Comparison of ENCODE assay signal across 1 mouse cellular context in the genomic region with DNA sequence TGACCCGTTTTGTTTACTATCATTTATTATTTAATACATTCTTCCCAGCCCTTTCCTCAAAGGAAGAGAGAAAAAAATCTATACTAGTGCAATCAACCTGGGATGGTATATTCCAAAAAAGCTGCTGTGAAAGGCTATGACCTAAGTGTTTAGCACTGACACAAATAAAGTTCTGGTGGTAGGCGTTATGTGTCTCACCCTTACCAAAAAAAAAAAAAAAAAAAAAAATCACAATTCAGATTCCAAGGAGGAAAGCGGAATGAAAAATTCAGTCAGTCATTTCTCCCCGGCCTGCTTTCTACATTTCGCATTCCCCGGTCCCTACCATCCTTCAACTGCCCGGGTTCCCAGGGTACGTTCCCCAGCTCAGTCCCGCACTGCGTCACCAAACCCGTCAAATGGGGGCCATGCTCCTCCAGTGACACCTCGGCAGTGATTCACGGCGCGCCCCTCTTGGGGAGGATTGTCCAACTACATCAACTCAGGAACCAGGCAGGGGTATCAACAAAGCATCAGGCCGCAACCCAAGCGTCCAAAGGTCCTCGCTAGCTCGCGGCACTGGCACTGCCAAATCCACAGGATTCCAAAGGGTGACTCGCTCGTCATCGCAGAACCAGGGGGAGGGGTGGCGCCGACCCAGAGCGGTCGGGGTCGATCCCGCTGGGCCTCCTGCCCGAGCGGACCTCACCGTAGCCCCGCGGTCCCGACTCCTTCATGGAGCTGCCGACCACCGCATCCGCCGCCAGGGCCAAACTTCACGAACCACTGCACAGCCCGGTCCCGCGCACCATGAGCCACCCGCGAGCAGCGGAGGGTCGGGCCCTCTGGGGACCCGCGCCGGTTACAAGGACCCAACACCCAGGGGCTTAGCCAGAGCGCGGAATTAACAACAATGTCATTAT.
A peak's percentile ranks its signal among the peaks of the same experiment; 100 is the strongest.
TF ChIP-seq lines count a peak whose summit lies in the region.

No protein-coding gene starts in this region.

TF ChIP-seq in CH12.LX, 34 proteins besides CTCF, POLR2A, EP300 and RAD21:
- TF ChIP-seq JUN (IDR thresholded peaks at IDR 0.05; ENCODE audit: insufficient read depth, low read depth, low read length) (no peak), ZNF384 (IDR thresholded peaks at IDR 0.05; ENCODE audit: low read depth, low read length) (peak; percentile 82), MXI1 (IDR thresholded peaks at IDR 0.05; ENCODE audit: low read depth, low read length) (peak; percentile 51)
